Mouse (Mus musculus) midbrain, embryonic 16.5 days (tissue): ENCODE measurements around the gene Cenpf. TPM values are rescaled to one million over a fixed set of nuclear protein-coding genes. Genes with fewer than 3 reads are reported as not detected.

Source experiments
- ATAC-seq: fragments of 200-750 bp; cut with Nextera tagmentation; 2 replicates; pipeline ENCODE4 v1.8.0; 2017; ENCODE audit warnings: moderate TSS enrichment
- H3K27ac ChIP-seq: fragments of 300-500 bp; sonication (generic); 2 replicates; pipeline ENCODE4 v1.5.1; 2014; ENCODE audit warnings: mild to moderate bottlenecking, low read length, mixed read lengths
- H3K27me3 ChIP-seq: fragments of 300-500 bp; sonication (generic); 2 replicates; pipeline ENCODE4 v1.6.1; 2014; ENCODE audit warnings: low read depth, low read length, mixed read lengths; ENCODE audit not compliant: control insufficient read depth, insufficient read depth
- H3K36me3 ChIP-seq: fragments of 300-500 bp; sonication (generic); 2 replicates; pipeline ENCODE4 v1.6.1; 2014; ENCODE audit warnings: mild to moderate bottlenecking, low read length, moderate library complexity, mixed read lengths; ENCODE audit not compliant: control insufficient read depth, insufficient read depth
- H3K4me1 ChIP-seq: fragments of 300-500 bp; sonication (generic); 2 replicates; pipeline ENCODE4 v1.6.1; 2014; ENCODE audit warnings: mild to moderate bottlenecking, low read length, mixed read lengths; ENCODE audit not compliant: control insufficient read depth, insufficient read depth
- H3K4me2 ChIP-seq: fragments of 300-500 bp; sonication (generic); 2 replicates; pipeline ENCODE4 v1.6.1; 2014; ENCODE audit warnings: mild to moderate bottlenecking, low read length, mixed read lengths
- H3K4me3 ChIP-seq: fragments of 300-500 bp; sonication (generic); 2 replicates; pipeline ENCODE4 v1.5.1; 2014; ENCODE audit warnings: low read depth, mild to moderate bottlenecking, low read length, moderate library complexity, mixed read lengths
- H3K9ac ChIP-seq: fragments of 300-500 bp; sonication (generic); 2 replicates; pipeline ENCODE4 v1.6.1; 2014; ENCODE audit warnings: low read depth, low read length, mixed read lengths
- H3K9me3 ChIP-seq: fragments of 300-500 bp; sonication (generic); replicated peaks from 2 replicates; pipeline ENCODE4 v1.6.1; 2014; ENCODE audit warnings: mild to moderate bottlenecking, low read length, mixed read lengths; ENCODE audit not compliant: control insufficient read depth, poor library complexity, severe bottlenecking
- WGBS: fragments of 180-500 bp; shearing (Covaris S2); extraction: QIAGEN DNeasy Blood & Tissue Kit; methylation state at CpG from one replicate; pipeline ENCODE4 v1.1.7; 2014; 5-methylcytosine and 5-hydroxymethylcytosine counted together
- polyA plus RNA-seq: library from polyadenylated mRNA; unstranded; fragments of >200 nt; fragmentation: Nextera tagmentation; extraction: Ambion mirVana; gene quantifications from 2 replicates; pipeline ENCODE4 v1.2.1, GENCODE M21; 2015

The Cenpf gene
- 10.1 and 11.2 TPM in 2 replicates for polyA plus RNA-seq

DNA sequence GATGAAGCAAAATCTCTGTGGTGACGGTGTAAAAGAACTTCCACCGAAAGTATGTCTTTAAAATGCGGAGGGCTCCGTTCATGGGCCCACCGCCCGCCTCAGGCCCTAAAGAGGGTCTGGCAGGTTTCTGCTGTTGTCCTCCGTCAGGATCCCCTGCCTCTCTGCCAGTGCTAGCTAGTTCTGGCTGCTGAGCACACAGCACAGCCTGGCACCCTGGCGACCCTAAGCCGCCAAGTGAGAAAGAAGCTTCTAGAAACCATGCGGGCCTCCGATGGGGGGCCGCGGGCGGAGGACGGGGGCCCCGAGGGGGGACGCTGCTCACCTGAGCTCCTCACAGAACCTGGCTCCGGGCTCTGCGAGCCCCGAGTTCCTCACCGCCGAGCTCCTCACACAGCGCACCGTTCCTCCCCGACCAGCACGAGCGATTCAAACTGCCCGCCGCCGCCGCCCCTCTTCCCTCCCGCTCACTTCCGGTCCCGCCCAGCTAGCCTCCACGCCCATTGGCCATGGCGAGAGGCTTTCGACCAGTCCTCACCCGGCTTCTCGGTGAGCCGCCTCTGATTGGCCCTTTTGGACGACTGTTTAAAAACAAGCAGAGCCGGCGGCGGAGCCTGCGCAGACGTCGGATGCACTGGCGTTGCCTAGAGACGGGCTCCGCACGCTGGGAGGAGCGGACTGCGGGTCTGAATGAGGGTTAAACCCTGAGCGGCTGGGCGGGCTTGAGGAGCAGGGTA is at the start of gene Cenpf:
Gene Cenpf (minus strand): TSS at position 433 of the 734 bp plus-strand sequence.
- Histone ChIP-seq H3K9ac (peak within 1 kb of the TSS; percentile 47; the same call in 1 of the 2 replicates), H3K4me1 (peaks cover 11% of the 10 kb centered on the region), H3K4me3 (peak within 1 kb of the TSS; percentile 57), H3K36me3 (no peaks in the 10 kb centered on the region), H3K27ac (no peak within 1 kb of the TSS), H3K27me3 (no peaks in the 10 kb centered on the region), H3K9me3 (no peaks in the 10 kb centered on the region), H3K4me2 (peak within 1 kb of the TSS; percentile 77)
- ATAC-seq, result peak; percentile 100
- under 1% methylated on average over 47 of the region's 55 CpGs for WGBS

- Histone ChIP-seq H3K4me3 (no peak overlapping the region), H3K27me3 (peaks cover 29% of the 10 kb centered on the region), H3K9me3 (no peaks in the 10 kb centered on the region), H3K4me2 (no peak overlapping the region), H3K27ac (no peak overlapping the region), H3K36me3 (no peaks in the 10 kb centered on the region), H3K4me1 (peaks cover 15% of the 10 kb centered on the region), H3K9ac (no peak overlapping the region)
- ATAC-seq, result no peak
- 74% methylated on average over 8 of the region's 8 CpGs for WGBS
These were observed 44.3 kb upstream of the Cenpf start for GRCm38 (mm10) chr1:189732156-189732555.

DNA sequence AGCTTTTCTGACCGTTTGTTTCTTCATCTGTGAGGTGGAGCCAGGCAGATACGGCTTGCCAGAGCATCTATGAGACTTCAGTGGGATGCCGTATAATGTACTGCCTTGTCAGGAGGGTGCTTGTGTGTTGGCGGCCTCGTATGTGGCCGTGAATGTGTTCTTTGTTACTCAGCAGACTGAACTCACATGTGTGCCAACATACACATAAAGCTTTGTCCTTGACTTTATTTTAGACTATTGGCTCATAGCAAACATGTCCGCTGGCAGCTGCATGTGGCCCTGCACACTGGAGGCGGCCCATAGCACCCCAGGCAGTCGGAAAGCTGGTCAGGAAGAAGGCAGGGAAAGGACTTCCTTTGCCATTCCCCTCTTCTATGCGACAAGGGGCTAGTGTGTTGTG is 43.8 kb upstream of the Cenpf start:
- Histone ChIP-seq H3K27ac (no peak overlapping the region), H3K4me1 (peaks cover 15% of the 10 kb centered on the region), H3K27me3 (peaks cover 32% of the 10 kb centered on the region), H3K4me2 (no peak overlapping the region), H3K9me3 (no peaks in the 10 kb centered on the region), H3K9ac (no peak overlapping the region), H3K4me3 (no peak overlapping the region), H3K36me3 (no peaks in the 10 kb centered on the region)
- WGBS, result 67% methylated on average over 10 of the region's 10 CpGs
- ATAC-seq, result no peak

DNA sequence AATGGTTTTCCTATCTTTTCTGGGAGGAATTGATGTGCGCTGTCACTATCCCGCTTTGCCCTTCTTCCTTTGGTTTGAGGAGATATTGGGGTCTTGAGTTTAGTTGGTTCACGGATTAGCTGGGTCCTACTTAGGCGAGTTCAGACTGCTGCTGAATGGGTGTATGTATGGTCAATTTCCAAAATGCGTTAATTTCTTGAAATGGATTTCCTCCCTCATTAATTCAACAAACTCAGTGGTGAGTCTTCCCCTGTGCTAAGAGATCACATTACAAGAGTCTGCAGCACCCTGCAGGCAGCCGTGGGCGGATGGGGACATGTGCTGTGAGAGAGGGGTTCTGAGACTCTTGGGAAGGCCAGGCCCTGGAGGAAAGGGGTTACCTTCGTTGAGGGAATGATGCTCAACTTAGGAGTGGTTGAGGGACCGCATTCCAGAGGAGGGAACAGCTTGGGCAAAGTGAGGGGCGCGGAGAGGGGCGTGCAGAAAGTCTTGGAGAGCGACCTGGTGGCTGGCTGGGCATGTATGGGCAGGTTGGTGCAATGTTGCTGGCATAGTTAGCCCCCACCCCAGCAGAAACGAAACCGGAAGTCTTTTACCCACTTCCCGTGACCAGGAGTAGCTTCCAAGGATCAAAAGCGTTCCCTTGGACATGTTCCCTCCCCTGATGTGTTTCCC is 41.4 kb upstream of the Cenpf start:
- ATAC-seq, result no peak
- WGBS, result 14% methylated on average over 17 of the region's 17 CpGs
- Histone ChIP-seq H3K4me2 (peak overlapping the region; percentile 98), H3K36me3 (no peaks in the 10 kb centered on the region), H3K27me3 (peaks cover 32% of the 10 kb centered on the region), H3K9me3 (no peaks in the 10 kb centered on the region), H3K9ac (no peak overlapping the region), H3K4me1 (peaks cover 15% of the 10 kb centered on the region), H3K27ac (no peak overlapping the region), H3K4me3 (peak overlapping the region; percentile 62)

DNA sequence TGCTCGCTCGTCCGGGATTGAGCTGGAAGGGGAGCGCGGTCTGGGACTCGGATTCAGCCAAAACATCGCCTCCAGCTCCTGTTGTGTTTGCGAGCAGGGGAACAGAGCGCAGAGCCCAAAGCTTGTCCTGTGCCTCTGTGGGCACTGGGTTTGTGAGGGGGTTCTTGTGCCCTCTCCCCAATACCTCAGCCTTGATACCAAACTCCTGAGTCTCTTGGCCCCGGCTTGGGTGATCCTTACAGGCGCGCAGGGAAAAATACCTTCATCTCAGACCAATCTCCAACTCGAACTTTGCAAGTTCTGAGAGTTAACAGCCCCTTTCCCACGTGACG is 40.9 kb upstream of the Cenpf start:
- Histone ChIP-seq H3K27ac (no peak overlapping the region), H3K4me1 (peaks cover 15% of the 10 kb centered on the region), H3K9me3 (no peaks in the 10 kb centered on the region), H3K4me3 (peak overlapping the region; percentile 62), H3K4me2 (peak overlapping the region; percentile 98), H3K9ac (peak overlapping the region; percentile 64), H3K27me3 (peaks cover 32% of the 10 kb centered on the region), H3K36me3 (no peaks in the 10 kb centered on the region)
- no peak for ATAC-seq
- under 1% methylated on average over 15 of the region's 15 CpGs for WGBS

GRCm38 (mm10) chr1:189727884-189728783 is 40.2 kb upstream of the Cenpf start, which contains the start of gene Ptpn14:
Gene Ptpn14 (plus strand): TSS chr1:189728268.
- H3K27me3 ChIP-seq, result peaks cover 32% of the 10 kb centered on the region
- H3K9ac ChIP-seq, result peak within 1 kb of the TSS; percentile 64
- H3K9me3 ChIP-seq, result no peaks in the 10 kb centered on the region
- ATAC-seq, result peak; percentile 82
- H3K27ac ChIP-seq, result peak within 1 kb of the TSS; percentile 37; the same call in 1 of the 2 replicates
- H3K36me3 ChIP-seq, result no peaks in the 10 kb centered on the region
- H3K4me3 ChIP-seq, result peak within 1 kb of the TSS; percentile 62
- peaks cover 15% of the 10 kb centered on the region for H3K4me1 ChIP-seq
- under 1% methylated on average over 86 of the region's 98 CpGs for WGBS
- H3K4me2 ChIP-seq, result peak within 1 kb of the TSS; percentile 98

GRCm38 (mm10) chr1:189727346-189727883 is 39.5 kb upstream of the Cenpf start:
- no peaks in the 10 kb centered on the region for H3K9me3 ChIP-seq
- peak overlapping the region; percentile 98 for H3K4me2 ChIP-seq
- peak overlapping the region; percentile 37; the same call in 1 of the 2 replicates for H3K27ac ChIP-seq
- WGBS, result 2% methylated on average over 22 of the region's 22 CpGs
- H3K4me1 ChIP-seq, result peaks cover 15% of the 10 kb centered on the region
- no peaks in the 10 kb centered on the region for H3K36me3 ChIP-seq
- H3K4me3 ChIP-seq, result peak overlapping the region; percentile 62
- peaks cover 32% of the 10 kb centered on the region for H3K27me3 ChIP-seq
- peak overlapping the region; percentile 64 for H3K9ac ChIP-seq
- ATAC-seq, result peak; percentile 6

- no peak for ATAC-seq
- Histone ChIP-seq H3K4me3 (no peak overlapping the region), H3K36me3 (no peaks in the 10 kb centered on the region), H3K4me2 (no peak overlapping the region), H3K27ac (no peak overlapping the region), H3K9ac (no peak overlapping the region), H3K27me3 (peaks cover 32% of the 10 kb centered on the region), H3K4me1 (peaks cover 15% of the 10 kb centered on the region), H3K9me3 (no peaks in the 10 kb centered on the region)
- 60% methylated on average over 4 of the region's 4 CpGs for WGBS
These were observed 38.2 kb upstream of the Cenpf start for GRCm38 (mm10) chr1:189726121-189726520.
